Mouse (Mus musculus) CH12.LX (cell line): ENCODE measurements around the gene Sae1. TPM values are rescaled to one million over a fixed set of nuclear protein-coding genes. Genes with fewer than 3 reads are reported as not detected.

Source experiments
- DNase-seq: peaks from one replicate; pipeline ENCODE4 v3.0.0-alpha.2; 2013; ENCODE audit errors: extremely low read depth
- H3K27ac ChIP-seq: 2 replicates; pipeline ENCODE4 v1.5.1; 2012; ENCODE audit warnings: low read depth, mild to moderate bottlenecking, control low read depth, moderate library complexity; ENCODE audit not compliant: insufficient read depth
- H3K27me3 ChIP-seq: replicated peaks from 2 replicates; pipeline ENCODE3; 2012; ENCODE audit warnings: inconsistent platforms
- H3K36me3 ChIP-seq, 2 experiments: replicated peaks in 1 of 2; 2 replicates each; pipeline versions ENCODE3 to v1.6.1; 2012; ENCODE audit warnings: inconsistent platforms in 1 of 2, low read length in 1 of 2, mild to moderate bottlenecking in 1 of 2, mixed read lengths in 1 of 2, moderate library complexity in 1 of 2; ENCODE audit not compliant: control insufficient read depth in 1 of 2, insufficient read depth in 1 of 2
- H3K4me1 ChIP-seq, 2 experiments: 2 replicates each; pipeline ENCODE4 v1.6.1; 2012; ENCODE audit warnings: inconsistent platforms in 1 of 2, moderate library complexity in 1 of 2; ENCODE audit not compliant: insufficient read depth in 2 of 2, control insufficient read depth in 1 of 2
- H3K4me2 ChIP-seq: 2 replicates; pipeline ENCODE4 v1.6.1; 2012; ENCODE audit warnings: low read depth, mild to moderate bottlenecking, control low read depth; ENCODE audit not compliant: poor library complexity, insufficient read depth, severe bottlenecking
- H3K4me3 ChIP-seq, 3 experiments: fragments of 150-350 bp in 1 of 3; sonication (generic) in 1 of 3; replicated peaks in 1 of 3; 2 replicates each; pipeline versions ENCODE3 to v1.5.1; 2011 to 2012; ENCODE audit warnings: low read depth in 2 of 3, low read length in 2 of 3, mild to moderate bottlenecking in 2 of 3, moderate library complexity in 2 of 3, control low read depth in 1 of 3, improper control_type of control experiment in 1 of 3, inconsistent platforms in 1 of 3, mixed read lengths in 1 of 3; ENCODE audit not compliant: poor library complexity in 1 of 3
- H3K79me2 ChIP-seq: replicated peaks from 2 replicates; pipeline ENCODE4 v1.6.1; 2012; ENCODE audit warnings: mild to moderate bottlenecking, moderate library complexity; ENCODE audit not compliant: control insufficient read depth, poor library complexity, insufficient read depth, severe bottlenecking; ENCODE audit errors: extremely low read depth
- H3K9ac ChIP-seq: 2 replicates; pipeline ENCODE4 v1.6.1; 2012; ENCODE audit warnings: low read depth, mild to moderate bottlenecking, control low read depth, moderate library complexity; ENCODE audit not compliant: insufficient read depth
- H3K9me3 ChIP-seq: replicated peaks from 2 replicates; pipeline ENCODE3; 2012; ENCODE audit warnings: low read length, inconsistent platforms, mixed read lengths
- E2F4 ChIP-seq: IDR thresholded peaks from 2 replicates; pipeline ENCODE4 v1.6.1; 2011; ENCODE audit warnings: low read depth, low read length, improper control_type of control experiment; ENCODE audit not compliant: insufficient replicate concordance
- JUN ChIP-seq: IDR thresholded peaks from 2 replicates; pipeline ENCODE4 v1.6.1; 2011; ENCODE audit warnings: low read depth, mild to moderate bottlenecking, low read length, improper control_type of control experiment, moderate library complexity; ENCODE audit not compliant: insufficient read depth
- MAFK ChIP-seq: IDR thresholded peaks from 2 replicates; pipeline ENCODE4 v1.6.1; 2011; ENCODE audit warnings: low read length, improper control_type of control experiment; ENCODE audit not compliant: insufficient replicate concordance
- MEF2A ChIP-seq: IDR thresholded peaks from 2 replicates; pipeline ENCODE4 v1.6.1; 2014; ENCODE audit warnings: low read depth, mild to moderate bottlenecking, inconsistent platforms, low read length, improper control_type of control experiment, borderline replicate concordance
- MYC ChIP-seq: IDR thresholded peaks from 2 replicates; pipeline ENCODE4 v1.6.1; 2011; ENCODE audit warnings: low read depth, mild to moderate bottlenecking, improper control_type of control experiment, low read length
- RAD21 ChIP-seq: IDR thresholded peaks from 2 replicates; pipeline ENCODE4 v1.6.1; 2011; ENCODE audit warnings: low read depth, mild to moderate bottlenecking, low read length, improper control_type of control experiment, moderate library complexity
- SMC3 ChIP-seq: IDR thresholded peaks from 2 replicates; pipeline ENCODE4 v1.6.1; 2011; ENCODE audit warnings: low read depth, low read length, improper control_type of control experiment
- TCF12 ChIP-seq: IDR thresholded peaks from 2 replicates; pipeline ENCODE4 v1.6.1; 2014; ENCODE audit warnings: low read depth, mild to moderate bottlenecking, inconsistent platforms, low read length, improper control_type of control experiment
- UBTF ChIP-seq: IDR thresholded peaks from 2 replicates; pipeline ENCODE4 v1.6.1; 2012; ENCODE audit warnings: low read depth, mild to moderate bottlenecking, inconsistent platforms, low read length, improper control_type of control experiment, moderate library complexity
- ZC3H11A ChIP-seq: IDR thresholded peaks from 2 replicates; pipeline ENCODE4 v1.6.1; 2012; ENCODE audit warnings: low read depth, mild to moderate bottlenecking, inconsistent platforms, low read length, improper control_type of control experiment
- ZMIZ1 ChIP-seq: IDR thresholded peaks from 2 replicates; pipeline ENCODE4 v1.6.1; 2012; ENCODE audit warnings: low read depth, mild to moderate bottlenecking, inconsistent platforms, low read length, improper control_type of control experiment
- dilution Hi-C: fragments of 300-500 bp; cut with MboI; formaldehyde crosslinking; loops from 2 replicates; pipeline ENCODE4 v1.14.3; 2020; ENCODE audit warnings: low sequenced_read_pairs; ENCODE audit not compliant: extremely low pct_unique_long_range_greater_than_20kb, extremely low pct_ligation_motif_present
- in situ Hi-C: fragments of 300-500 bp; cut with MboI; formaldehyde crosslinking; loops from 3 replicates; pipeline ENCODE4 v1.14.3; 2019; ENCODE audit warnings: low sequenced_read_pairs, low pct_ligation_motif_present, low pct_unique_long_range_greater_than_20kb, mixed read lengths
- polyA plus RNA-seq: library from polyadenylated mRNA; unstranded; fragments of >175 nt; gene quantifications from 2 replicates; pipeline ENCODE4 v1.2.1, GENCODE M21; 2012; ENCODE audit warnings: low read depth; ENCODE audit not compliant: insufficient read length
- total RNA-seq, 2 experiments: library from RNA; depleted of rRNA; stranded (reverse); fragments of 300-350 nt in 1 of 2; fragments of >200 nt in 1 of 2; gene quantifications; 2 replicates each; pipeline ENCODE4 v1.2.3; 2012 to 2014

The Sae1 gene
- total and polyA plus RNA-seq, 3 experiments = 146 to 271 (median 160) TPM

DNA sequence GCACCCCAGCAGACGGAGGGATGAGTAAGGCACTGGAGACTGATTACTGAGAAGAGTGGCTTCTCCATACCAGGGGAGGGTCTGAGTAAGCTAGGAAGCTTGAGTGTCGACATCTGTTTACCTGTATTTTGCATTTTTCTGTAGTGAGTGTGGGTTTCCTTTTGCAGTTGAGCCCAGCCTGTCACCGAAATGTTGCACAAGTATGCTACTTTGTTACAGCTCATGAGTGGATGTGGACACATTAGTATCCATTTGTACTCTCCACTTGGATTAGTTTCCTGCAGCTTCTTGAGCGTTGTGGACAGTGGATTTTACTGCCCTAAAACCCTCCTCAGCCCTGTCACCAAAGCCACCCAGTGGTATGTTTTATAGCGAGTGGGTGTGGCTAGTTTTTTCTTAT is 31.1 kb upstream of the Sae1 start:
- no peak for DNase-seq
- Histone ChIP-seq H3K79me2 (no peaks in the 10 kb centered on the region; the same call in 1 of the 2 replicates), H3K27me3 (no peaks in the 10 kb centered on the region), H3K27ac (no peak overlapping the region), H3K4me3 (no peak overlapping the region), H3K36me3 (peaks cover 68 to 94% of the 10 kb centered on the region in 2 experiments), H3K9ac (no peak overlapping the region), H3K4me1 (peaks cover 4 to 17% of the 10 kb centered on the region in 2 experiments; a peak in 3 of 4 replicates), H3K4me2 (no peak overlapping the region), H3K9me3 (no peaks in the 10 kb centered on the region)
- dilution Hi-C loops = no loop called here
- in situ Hi-C loops = no loop called here
- no peak for TF ChIP-seq RAD21

- Histone ChIP-seq H3K36me3 (peaks cover 58 to 95% of the 10 kb centered on the region in 2 experiments), H3K4me1 (peaks cover 9 to 28% of the 10 kb centered on the region in 2 experiments)
- no peak for DNase-seq
Observed at GRCm38 (mm10) chr7:16417141-16417771, 29.6 kb upstream of the Sae1 start.

GRCm38 (mm10) chr7:16415426-16415825 is 27.8 kb upstream of the Sae1 start:
- Histone ChIP-seq H3K4me1 (peaks cover 15 to 46% of the 10 kb centered on the region in 2 experiments), H3K79me2 (no peaks in the 10 kb centered on the region; the same call in 1 of the 2 replicates), H3K36me3 (peaks cover 47 to 94% of the 10 kb centered on the region in 2 experiments), H3K27ac (no peak overlapping the region), H3K27me3 (no peaks in the 10 kb centered on the region), H3K4me2 (no peak overlapping the region), H3K9ac (no peak overlapping the region), H3K9me3 (no peaks in the 10 kb centered on the region), H3K4me3 (no peak overlapping the region)
- TF ChIP-seq ZC3H11A (no peak), MYC (no peak), SMC3 (no peak), MEF2A (no peak)
- dilution Hi-C loops (no loop called here), in situ Hi-C loops (no loop called here)
- no peak for DNase-seq

More at GRCm38 (mm10) chr7:16417141-16417771, 29.6 kb upstream of the Sae1 start:
- Histone ChIP-seq H3K9me3 (no peaks in the 10 kb centered on the region), H3K79me2 (no peaks in the 10 kb centered on the region; the same call in 1 of the 2 replicates), H3K27ac (no peak overlapping the region), H3K9ac (no peak overlapping the region), H3K4me2 (no peak overlapping the region), H3K4me3 (no peak overlapping the region), H3K27me3 (no peaks in the 10 kb centered on the region)
- TF ChIP-seq UBTF (no peak), TCF12 (no peak), MAFK (no peak), E2F4 (no peak), ZMIZ1 (no peak), JUN (no peak)
- dilution Hi-C loops (no loop called here), in situ Hi-C loops (no loop called here)
